Mouse (Mus musculus) heart, adult 9 months (tissue): ENCODE measurements around the gene Tgfb1.

Experiments used
- DNase-seq, 2 experiments: peaks; one replicate each; pipeline ENCODE4 v3.0.0; 2022; ENCODE audit warnings: low spot score in 2 of 2

Tgfb1 gene

DNA sequence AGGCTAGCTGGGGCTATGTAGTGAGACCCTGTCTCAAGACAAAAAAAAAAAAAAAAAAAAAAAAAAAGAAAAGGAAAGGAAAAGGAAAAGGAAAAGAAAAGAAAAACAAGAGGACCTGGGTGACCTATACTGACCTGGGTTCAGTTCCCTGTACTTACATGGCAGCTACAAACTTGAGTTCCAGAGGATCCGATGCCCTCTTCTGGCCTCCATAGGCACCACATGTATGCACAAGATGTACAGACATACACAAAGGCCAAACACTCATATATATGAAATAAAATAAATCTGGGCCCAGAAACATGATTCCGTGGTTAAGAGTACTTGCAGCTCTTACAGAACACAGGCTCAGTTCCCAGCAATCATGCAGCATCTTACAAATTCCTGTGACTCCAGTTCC is 50.1 kb downstream of the Tgfb1 start:
- DNase-seq: no peak

DNA sequence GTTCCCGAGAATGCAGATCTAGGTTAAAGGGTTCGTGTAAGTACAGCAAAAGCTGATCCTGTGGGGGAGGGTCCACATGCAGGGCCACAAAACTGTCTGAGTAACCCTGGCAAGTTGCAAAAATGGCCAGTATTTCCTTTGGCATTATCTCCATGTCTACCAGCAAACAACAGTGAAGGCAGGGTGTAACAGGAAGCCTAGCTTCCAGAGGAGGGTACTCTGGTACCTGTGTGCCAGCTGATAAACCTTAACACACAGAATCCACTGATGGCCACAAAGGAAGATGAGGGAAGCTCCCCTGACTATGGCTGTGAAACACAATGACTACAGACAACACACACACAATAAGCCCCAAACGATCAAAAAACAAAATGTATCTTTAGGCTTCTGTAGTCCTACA is 51.5 kb downstream of the Tgfb1 start:
- DNase-seq: no peak

DNA sequence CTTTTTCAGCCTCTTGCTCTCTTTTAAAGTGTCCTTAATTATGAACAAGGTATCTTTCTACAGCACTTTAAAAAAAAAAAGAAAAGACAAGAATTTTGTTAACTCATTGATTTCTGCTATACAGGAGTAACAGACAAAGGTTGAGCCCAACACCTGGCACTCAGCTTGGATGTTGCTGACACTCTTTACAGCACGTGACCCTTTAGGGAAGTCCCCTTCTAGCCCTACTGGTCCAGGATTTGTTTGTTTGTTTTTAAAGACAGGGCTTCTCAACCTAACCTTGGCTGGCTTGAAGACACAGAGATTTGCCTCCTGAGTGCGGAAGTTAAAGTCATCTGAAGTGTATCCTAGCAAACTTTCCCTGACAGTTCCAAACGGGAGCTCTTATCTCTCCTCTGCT is 60.0 kb downstream of the Tgfb1 start:
- no peak for DNase-seq

DNA sequence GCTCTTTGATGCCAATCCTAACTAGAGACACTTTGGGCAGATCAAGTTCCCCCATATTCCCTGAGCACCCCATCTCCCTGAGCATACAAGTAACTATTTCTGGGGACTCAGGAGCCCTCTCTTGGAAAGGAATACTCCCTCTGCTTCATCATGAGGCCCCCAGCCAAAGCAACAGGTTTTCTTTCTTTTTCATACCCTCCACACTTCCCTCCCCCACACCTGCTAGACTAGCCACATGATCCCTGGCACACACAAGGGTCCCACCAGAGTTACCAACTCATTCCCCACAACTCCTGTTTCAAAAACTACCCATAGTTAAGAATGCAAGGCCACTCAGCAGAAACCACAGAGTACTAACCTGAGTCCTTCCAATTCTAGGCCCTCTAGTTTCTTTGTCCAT is 66.3 kb downstream of the Tgfb1 start:
- no peak for DNase-seq

DNA sequence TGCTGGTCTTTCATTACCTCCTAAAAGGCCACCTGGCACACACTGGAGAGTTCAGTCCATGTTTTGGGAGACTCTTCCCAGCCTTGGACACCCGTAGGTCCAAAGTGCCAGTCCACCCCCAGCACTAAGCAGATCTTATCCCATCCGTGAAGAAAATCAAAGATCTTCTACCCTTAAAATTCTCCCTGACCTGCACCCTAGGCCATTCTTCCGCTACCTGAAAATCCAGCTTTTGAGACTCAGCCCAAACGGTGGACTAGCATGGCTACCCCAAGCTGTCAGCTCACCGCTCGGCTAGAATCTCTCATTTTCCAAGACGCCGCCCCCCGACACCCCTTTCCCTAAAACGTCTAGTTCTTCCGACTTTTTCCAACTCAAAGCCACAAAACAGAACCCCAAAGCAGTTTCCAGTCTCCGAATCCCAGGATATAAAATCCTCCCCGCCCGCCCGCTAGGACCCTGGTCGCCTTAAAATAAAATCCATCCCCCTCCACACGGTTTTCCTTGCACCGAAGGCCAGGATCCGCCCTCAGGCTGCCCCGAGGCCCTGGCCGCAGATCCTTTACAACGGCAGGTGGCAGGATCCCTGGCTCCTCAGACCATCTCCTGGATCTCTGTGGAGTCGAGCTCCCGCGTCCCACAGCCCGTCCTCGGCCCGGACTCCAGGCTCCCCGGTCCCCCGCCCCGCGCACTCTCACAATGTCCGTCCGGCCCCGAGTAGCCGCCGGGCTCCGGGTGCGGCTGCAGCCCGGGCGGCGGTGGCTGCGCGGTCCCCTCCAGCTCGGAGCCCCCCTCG is 67.0 kb downstream of the Tgfb1 start:
- DNase-seq: no peak

DNA sequence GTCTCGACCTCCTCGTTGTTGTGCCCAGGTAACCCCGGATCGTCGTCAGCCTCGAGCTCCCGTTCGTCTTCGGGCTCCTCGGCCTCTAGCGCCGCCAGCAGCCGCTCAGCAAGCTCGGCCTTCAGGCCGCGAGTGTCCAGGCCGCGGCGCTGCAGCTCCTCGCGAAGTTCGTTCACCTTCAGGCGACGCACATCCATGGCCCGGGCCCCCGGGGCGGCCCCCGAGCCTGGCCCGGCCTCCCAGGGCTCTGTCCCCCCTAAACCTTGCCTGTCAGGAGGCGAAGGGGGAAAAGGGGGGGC is 67.6 kb downstream of the Tgfb1 start:
- no peak for DNase-seq
